Comparison of ENCODE assay signal across 17 mouse cellular contexts in genomic region chr17:73323981-73324380, GRCm38 (mm10).
"Had no signal": no experiment of that assay in that cellular context is flagged by ENCODE, and none has a peak within 500 bp of the region (broad histone marks: within the 10 kb centered on the region; RNA-seq: fewer than 3 reads in every experiment).

No protein-coding gene starts in this region.

- H3K9ac ChIP-seq: lung, embryonic 14.5 days; midbrain, embryonic 12.5 days; neural tube, embryonic 12.5 days had no signal

- H3K36me3 ChIP-seq: midbrain, embryonic 10.5 days; midbrain, embryonic 12.5 days; neural tube, embryonic 12.5 days had no signal

- H3K4me1 ChIP-seq: midbrain, embryonic 10.5 days; midbrain, embryonic 12.5 days had no signal

- H3K4me2 ChIP-seq: lung, embryonic 14.5 days; midbrain, embryonic 12.5 days; neural tube, embryonic 12.5 days had no signal

- ATAC-seq: midbrain, embryonic 16.5 days had no signal

- H3K27ac ChIP-seq: midbrain, embryonic 10.5 days; midbrain, embryonic 12.5 days; neural tube, embryonic 12.5 days had no signal

- H3K9me3 ChIP-seq: midbrain, embryonic 10.5 days; midbrain, embryonic 12.5 days; neural tube, embryonic 12.5 days had no signal

- H3K4me3 ChIP-seq: midbrain, embryonic 10.5 days; midbrain, embryonic 12.5 days; myocyte; neural tube, embryonic 12.5 days had no signal

- H3K27me3 ChIP-seq: midbrain, embryonic 12.5 days; neural tube, embryonic 12.5 days had no signal

- DNase-seq: lung, adult 18-20 months; lung, embryonic 14.5 days; lung, postnatal 10 days; lung, postnatal 4 days; midbrain, embryonic 14.5 days; right cerebral cortex, adult 18-20 months; right cerebral cortex, postnatal 25 days; right cerebral cortex, postnatal 4 days; spleen, adult 18-20 months; thymus, adult 18-20 months; thymus, postnatal 14 days; thymus, postnatal 36 days had no signal
